Mouse (Mus musculus) erythroblast, adult 5-6 weeks (primary cell): ENCODE data around the gene Tomm20l. TPM values are rescaled to one million over a fixed set of nuclear protein-coding genes. Genes with fewer than 3 reads are reported as not detected.
"Not testable (repeated sequence)": the region's sequence is repeated elsewhere in the genome, so short reads cannot be mapped to it uniquely, and the experiment has no call there.

ENCODE experiments used
- ATAC-seq: replicated peaks from 2 replicates; pipeline ENCODE4 v1.8.0; 2016; ENCODE audit warnings: moderate number of reproducible peaks, mild to moderate bottlenecking, moderate TSS enrichment, inconsistent platforms; ENCODE audit not compliant: poor library complexity, low FRiP score, severe bottlenecking
- total RNA-seq, 2 experiments: library from RNA; stranded (forward) in 1 of 2; stranded (reverse) in 1 of 2; fragments of 150-400 nt in 1 of 2; fragments of 200-764, 138-1000 nt in 1 of 2; gene quantifications; 2 replicates each; pipeline versions ENCODE4 v1.2.3 to v1.2.4; 2015 to 2017; ENCODE audit warnings: low replicate concordance in 2 of 2

The Tomm20l gene
- total RNA-seq (2015; ENCODE audit: low replicate concordance) (not detected in 2 replicates), total RNA-seq (2017; ENCODE audit: low replicate concordance) (not detected in 2 replicates)

GRCm38 (mm10) chr12:71111331-71111730 lies at the start of gene Tomm20l:
TSS of gene Tomm20l (plus strand) at chr12:71111428.
- 0 out of 2 replicates have a peak, but pooled peaks have one; percentile 11 for ATAC-seq

GRCm38 (mm10) chr12:71069846-71070245 lies 41.4 kb upstream of the Tomm20l start:
- ATAC-seq = no peak

- no peak for ATAC-seq
Measured at GRCm38 (mm10) chr12:71072048-71072447, 39.2 kb upstream of the Tomm20l start.

GRCm38 (mm10) chr12:71073113-71073730 lies 38.0 kb upstream of the Tomm20l start:
- no peak; the same call in 1 of the 2 replicates for ATAC-seq

- ATAC-seq = no peak
Measured at GRCm38 (mm10) chr12:71086331-71086730, 24.9 kb upstream of the Tomm20l start.

- ATAC-seq = not testable (repeated sequence)
Measured at GRCm38 (mm10) chr12:71104275-71104674, 7.0 kb upstream of the Tomm20l start.

- no peak for ATAC-seq
Measured at GRCm38 (mm10) chr12:71107216-71107771, 3.9 kb upstream of the Tomm20l start.

GRCm38 (mm10) chr12:71113074-71113473 lies 1.8 kb downstream of the Tomm20l start:
- ATAC-seq = peak; percentile 27

- 0 out of 2 replicates have a peak, but pooled peaks have one; percentile 65 for ATAC-seq
Measured at GRCm38 (mm10) chr12:71113675-71114288, 2.6 kb downstream of the Tomm20l start.

- ATAC-seq = no peak
Measured at GRCm38 (mm10) chr12:71116411-71116810, 5.2 kb downstream of the Tomm20l start.

GRCm38 (mm10) chr12:71122731-71123130 lies 11.5 kb downstream of the Tomm20l start:
- ATAC-seq = no peak

GRCm38 (mm10) chr12:71123286-71123685 lies 12.1 kb downstream of the Tomm20l start:
- ATAC-seq = no peak

GRCm38 (mm10) chr12:71135581-71135980 lies 24.4 kb downstream of the Tomm20l start:
- no peak for ATAC-seq

- peak; percentile 82 for ATAC-seq
Measured at GRCm38 (mm10) chr12:71136130-71136973, 25.1 kb downstream of the Tomm20l start, which contains the start of the genes Timm9 and 2700049A03Rik. TSS of gene Timm9 (minus strand) at chr12:71136684. TSS of gene 2700049A03Rik (plus strand) at chr12:71136848.

GRCm38 (mm10) chr12:71136974-71137491 lies 25.8 kb downstream of the Tomm20l start:
- peak; percentile 90 for ATAC-seq

GRCm38 (mm10) chr12:71137686-71138085 lies 26.5 kb downstream of the Tomm20l start:
- ATAC-seq = no peak

GRCm38 (mm10) chr12:71139258-71139828 lies 28.1 kb downstream of the Tomm20l start:
- no peak for ATAC-seq

- ATAC-seq = no peak
Measured at GRCm38 (mm10) chr12:71141189-71141588, 30.0 kb downstream of the Tomm20l start.

GRCm38 (mm10) chr12:71147641-71148040 lies 36.4 kb downstream of the Tomm20l start:
- ATAC-seq = peak; percentile 66
